Mouse (Mus musculus) MEL (cell line): ENCODE results near the gene Rab42. TPM values are rescaled to one million over a fixed set of nuclear protein-coding genes. Genes with fewer than 3 reads are reported as not detected.
A peak's percentile ranks its signal among the peaks of the same experiment; 100 is the strongest.

ENCODE experiments used
- DNase-seq: peaks from one replicate; pipeline ENCODE4 v3.0.0; 2011; ENCODE audit warnings: low read depth, low spot score
- H3K27ac ChIP-seq: 2 replicates; pipeline ENCODE4 v1.5.1; 2012; ENCODE audit warnings: low read depth, mild to moderate bottlenecking, control low read depth, low read length, moderate library complexity; ENCODE audit not compliant: control insufficient read depth
- H3K27me3 ChIP-seq, 2 experiments: fragments of 150-350 bp in 1 of 2; sonication (generic) in 1 of 2; 2 replicates each; pipeline ENCODE4 v1.6.1; 2012; ENCODE audit warnings: low read length in 2 of 2, mild to moderate bottlenecking in 2 of 2, improper control_type of control experiment in 1 of 2, moderate library complexity in 1 of 2; ENCODE audit not compliant: insufficient read depth in 2 of 2, control insufficient read depth in 1 of 2
- H3K36me3 ChIP-seq, 2 experiments: 2 replicates each; pipeline ENCODE4 v1.6.1; 2012 to 2014; ENCODE audit warnings: low read length in 2 of 2, improper control_type of control experiment in 1 of 2, inconsistent platforms in 1 of 2, mild to moderate bottlenecking in 1 of 2; ENCODE audit not compliant: insufficient read depth in 2 of 2, control insufficient read depth in 1 of 2
- H3K4me1 ChIP-seq, 2 experiments: fragments of 150-350 bp in 1 of 2; sonication (generic) in 1 of 2; 2 replicates each; pipeline ENCODE4 v1.6.1; 2012; ENCODE audit warnings: low read length in 2 of 2, improper control_type of control experiment in 1 of 2, mild to moderate bottlenecking in 1 of 2; ENCODE audit not compliant: insufficient read depth in 2 of 2, control insufficient read depth in 1 of 2
- H3K4me3 ChIP-seq, 2 experiments: fragments of 150-350 bp in 1 of 2; sonication (generic) in 1 of 2; 2 replicates each; pipeline ENCODE4 v1.5.1; 2012; ENCODE audit warnings: low read depth in 2 of 2, low read length in 2 of 2, mild to moderate bottlenecking in 2 of 2, moderate library complexity in 2 of 2, control low read depth in 1 of 2, improper control_type of control experiment in 1 of 2; ENCODE audit not compliant: control insufficient read depth in 1 of 2, insufficient read depth in 1 of 2
- H3K79me2 ChIP-seq: 2 replicates; pipeline ENCODE4 v1.6.1; 2012; ENCODE audit warnings: mild to moderate bottlenecking, low read length, moderate library complexity; ENCODE audit not compliant: control insufficient read depth, poor library complexity, insufficient read depth
- H3K9ac ChIP-seq: 2 replicates; pipeline ENCODE4 v1.6.1; 2012; ENCODE audit warnings: low read depth, mild to moderate bottlenecking, control low read depth, low read length, moderate library complexity; ENCODE audit not compliant: control insufficient read depth, poor library complexity, severe bottlenecking
- H3K9me3 ChIP-seq: fragments of 150-350 bp; sonication (generic); replicated peaks from 2 replicates; pipeline ENCODE4 v1.6.1; 2012; ENCODE audit warnings: mild to moderate bottlenecking, low read length, improper control_type of control experiment, moderate library complexity; ENCODE audit not compliant: insufficient read depth
- BHLHE40 ChIP-seq: IDR thresholded peaks from 2 replicates; pipeline ENCODE4 v1.6.1; 2012; ENCODE audit warnings: low read depth, mild to moderate bottlenecking, inconsistent platforms, low read length, improper control_type of control experiment, borderline replicate concordance
- CTCF ChIP-seq, 3 experiments: IDR thresholded peaks in 2 of 3; conservative IDR thresholded peaks in 1 of 3; 2 replicates each; pipeline ENCODE4 v1.5.1; 2011 to 2012; ENCODE audit warnings: low read length in 3 of 3, low read depth in 2 of 3, mild to moderate bottlenecking in 2 of 3, improper control_type of control experiment in 1 of 3, inconsistent platforms in 1 of 3, mixed read lengths in 1 of 3, moderate library complexity in 1 of 3; ENCODE audit not compliant: control insufficient read depth in 1 of 3, insufficient read depth in 1 of 3, poor library complexity in 1 of 3, severe bottlenecking in 1 of 3
- EP300 ChIP-seq, 2 experiments: IDR thresholded peaks; 2 replicates each; pipeline ENCODE4 v1.6.1; 2011; ENCODE audit warnings: improper control_type of control experiment in 2 of 2, low read length in 2 of 2, low read depth in 1 of 2, mild to moderate bottlenecking in 1 of 2
- ETS1 ChIP-seq: IDR thresholded peaks from 2 replicates; pipeline ENCODE4 v1.6.1; 2012; ENCODE audit warnings: low read depth, mild to moderate bottlenecking, inconsistent platforms, low read length, improper control_type of control experiment, moderate library complexity
- GABPA ChIP-seq: IDR thresholded peaks from 2 replicates; pipeline ENCODE4 v1.6.1; 2012; ENCODE audit warnings: low read depth, mild to moderate bottlenecking, inconsistent platforms, low read length, improper control_type of control experiment, moderate library complexity
- GATA1 ChIP-seq: IDR thresholded peaks from 2 replicates; pipeline ENCODE4 v1.6.1; 2011; ENCODE audit warnings: low read depth, low read length, improper control_type of control experiment
- MAFK ChIP-seq: IDR thresholded peaks from 2 replicates; pipeline ENCODE4 v1.6.1; 2011; ENCODE audit warnings: low read depth, mild to moderate bottlenecking, low read length, improper control_type of control experiment, borderline replicate concordance
- MAZ ChIP-seq: IDR thresholded peaks from 2 replicates; pipeline ENCODE4 v1.6.1; 2012; ENCODE audit warnings: low read depth, mild to moderate bottlenecking, inconsistent platforms, low read length, improper control_type of control experiment
- POLR2AphosphoS2 ChIP-seq: IDR thresholded peaks from 2 replicates; pipeline ENCODE4 v1.6.1; 2011; ENCODE audit warnings: low read length, improper control_type of control experiment
- SIN3A ChIP-seq: IDR thresholded peaks from 2 replicates; pipeline ENCODE4 v1.6.1; 2012; ENCODE audit warnings: low read length, improper control_type of control experiment, inconsistent platforms
- SMC3 ChIP-seq: IDR thresholded peaks from 2 replicates; pipeline ENCODE4 v1.6.1; 2011; ENCODE audit warnings: low read depth, low read length, improper control_type of control experiment
- USF2 ChIP-seq, 2 experiments: IDR thresholded peaks; 2 replicates each; pipeline ENCODE4 v1.6.1; 2011 to 2012; ENCODE audit warnings: improper control_type of control experiment in 2 of 2, low read length in 2 of 2, borderline replicate concordance in 1 of 2, inconsistent platforms in 1 of 2, low read depth in 1 of 2, mild to moderate bottlenecking in 1 of 2; ENCODE audit not compliant: insufficient read depth in 1 of 2
- ZKSCAN1 ChIP-seq: IDR thresholded peaks from 2 replicates; pipeline ENCODE4 v1.6.1; 2012; ENCODE audit warnings: low read depth, mild to moderate bottlenecking, inconsistent platforms, low read length, improper control_type of control experiment, moderate library complexity
- ZMIZ1 ChIP-seq: IDR thresholded peaks from 2 replicates; pipeline ENCODE4 v1.6.1; 2012; ENCODE audit warnings: low read depth, mild to moderate bottlenecking, inconsistent platforms, low read length, improper control_type of control experiment, moderate library complexity
- ZNF384 ChIP-seq: IDR thresholded peaks from 2 replicates; pipeline ENCODE4 v1.6.1; 2012; ENCODE audit warnings: low read depth, mild to moderate bottlenecking, inconsistent platforms, low read length, improper control_type of control experiment
- polyA plus RNA-seq, 2 experiments: library from polyadenylated mRNA; stranded (reverse) in 1 of 2; unstranded in 1 of 2; fragments of >175 nt in 1 of 2; fragments of >200 nt in 1 of 2; gene quantifications; 2 replicates each; pipeline versions ENCODE4 v1.2.1 to v1.2.4; 2012; ENCODE audit warnings: low replicate concordance in 2 of 2, low read depth in 1 of 2; ENCODE audit not compliant: insufficient read length in 2 of 2, insufficient read depth in 1 of 2, missing spikeins in 1 of 2
- total RNA-seq: library from RNA; depleted of rRNA; stranded (reverse); fragments of 300-350 nt; gene quantifications from 2 replicates; pipeline ENCODE4 v1.2.3, GENCODE M21; 2012; rRNA removed

Gene Rab42
- total and polyA plus RNA-seq, 3 experiments = 0.40 to 0.85 TPM; not detected in 1

DNA sequence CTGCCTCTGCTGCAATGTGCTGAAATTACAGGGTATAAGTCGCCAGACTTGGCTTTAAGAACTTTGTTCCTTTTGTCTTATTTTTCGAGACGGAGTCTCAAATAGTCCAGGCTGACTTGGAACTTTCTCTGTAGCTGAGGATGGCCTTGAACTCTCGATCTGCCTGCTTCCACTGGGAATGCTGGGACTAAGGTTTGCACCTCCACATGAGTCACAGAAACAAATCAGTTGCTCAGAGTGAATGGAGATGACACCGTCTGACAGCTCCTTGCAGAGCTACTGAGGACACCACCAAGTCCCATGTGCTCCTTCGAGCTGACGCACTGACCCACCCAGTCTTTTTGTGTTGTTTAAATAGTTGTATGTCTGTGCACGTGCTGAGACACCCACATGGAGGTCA, 50.1 kb downstream of the Rab42 start:
- Histone ChIP-seq H3K4me3 (no peak overlapping the region), H3K9me3 (no peaks in the 10 kb centered on the region), H3K79me2 (peaks cover 13% of the 10 kb centered on the region), H3K36me3 (peaks cover 0 to 14% of the 10 kb centered on the region in 2 experiments; a peak in 2 of 4 replicates), H3K27me3 (no peaks in the 10 kb centered on the region), H3K27ac (peak overlapping the region; percentile 6; the same call in 1 of the 2 replicates), H3K9ac (no peak overlapping the region), H3K4me1 (peaks cover 3 to 18% of the 10 kb centered on the region in 2 experiments)
- no peak for DNase-seq
- TF ChIP-seq SMC3 = no peak
- no peak for TF ChIP-seq BHLHE40
- no peak for TF ChIP-seq GATA1
- no peak for TF ChIP-seq ZKSCAN1
- TF ChIP-seq SIN3A = no peak
- no peak for TF ChIP-seq EP300 (IDR thresholded peaks at IDR 0.05; ENCODE audit: low read depth in 1 of 2, low read length in 2 of 2)
- no peak for TF ChIP-seq USF2 (IDR thresholded peaks at IDR 0.05; ENCODE audit: borderline replicate concordance in 1 of 2, insufficient read depth in 1 of 2, low read depth in 1 of 2, low read length in 2 of 2)
- no peak for TF ChIP-seq GABPA
- no peak for TF ChIP-seq MAZ
- no peak for TF ChIP-seq POLR2AphosphoS2
- no peak for TF ChIP-seq ZMIZ1
- no peak for TF ChIP-seq ETS1
- TF ChIP-seq CTCF (IDR thresholded peaks at IDR 0.05 in 2 of 3, conservative IDR thresholded peaks at IDR 0.05 in 1 of 3; ENCODE audit: control insufficient read depth in 1 of 3, insufficient read depth in 1 of 3, low read depth in 2 of 3, low read length in 3 of 3, poor library complexity in 1 of 3, severe bottlenecking in 1 of 3) = no peak
- no peak for TF ChIP-seq MAFK
- no peak for TF ChIP-seq ZNF384

Other genes with a start within 250 kb of the Rab42 start
- 0.29 and 0.46 TPM in 2 replicates for gene Gm10300, start 228.7 kb downstream of the Rab42 start, total RNA-seq
- gene Gm10300, start 228.7 kb downstream of the Rab42 start, polyA plus RNA-seq = under 1 TPM in 1 of 2 experiments, not detected in 1; 0.18 TPM
- gene Epb41, start 228.1 kb downstream of the Rab42 start, total RNA-seq = 36.5 and 41.9 TPM in 2 replicates
- gene Epb41, start 228.1 kb downstream of the Rab42 start, polyA plus RNA-seq = 100 to 1,000 TPM in 1 of 2 experiments, 10 to 100 TPM in 1; 44.3 to 115 TPM
- gene Oprd1, start 158.9 kb downstream of the Rab42 start, total RNA-seq = not detected in 2 replicates
- gene Oprd1, start 158.9 kb downstream of the Rab42 start, polyA plus RNA-seq = under 1 TPM in 1 of 2 experiments, not detected in 1; 0.01 TPM
- 78.2 and 80.4 TPM in 2 replicates for gene Ythdf2, start 91.1 kb downstream of the Rab42 start, total RNA-seq
- 100 to 1,000 TPM; 103 to 979 TPM for gene Ythdf2, start 91.1 kb downstream of the Rab42 start, polyA plus RNA-seq
- 9.9 and 12.0 TPM in 2 replicates for gene Gmeb1, start 41.8 kb downstream of the Rab42 start, total RNA-seq
- 10 to 100 TPM in 1 of 2 experiments, not detected in 1; 29.6 TPM for gene Gmeb1, start 41.8 kb downstream of the Rab42 start, polyA plus RNA-seq
- 56.7 and 62.6 TPM in 2 replicates for gene Taf12, start 29.0 kb downstream of the Rab42 start, total RNA-seq
- 10 to 100 TPM in 1 of 2 experiments, not detected in 1; 76.4 TPM for gene Taf12, start 29.0 kb downstream of the Rab42 start, polyA plus RNA-seq
- gene Trnau1ap, start 26.2 kb upstream of the Rab42 start, total RNA-seq = 110 and 117 TPM in 2 replicates
- gene Trnau1ap, start 26.2 kb upstream of the Rab42 start, polyA plus RNA-seq = 100 to 1,000 TPM in 1 of 2 experiments, not detected in 1; 102 TPM
- 137 and 147 TPM in 2 replicates for gene Rcc1, start 50.2 kb upstream of the Rab42 start, total RNA-seq
- 100 to 1,000 TPM in 1 of 2 experiments, 10 to 100 TPM in 1; 83.6 to 186 TPM for gene Rcc1, start 50.2 kb upstream of the Rab42 start, polyA plus RNA-seq
- 5.6 and 7.2 TPM in 2 replicates for gene Phactr4, start 119.1 kb upstream of the Rab42 start, total RNA-seq
- gene Phactr4, start 119.1 kb upstream of the Rab42 start, polyA plus RNA-seq = 10 to 100 TPM; 28.7 to 79.5 TPM
- 26.8 and 32.9 TPM in 2 replicates for gene Med18, start 160.5 kb upstream of the Rab42 start, total RNA-seq
- gene Med18, start 160.5 kb upstream of the Rab42 start, polyA plus RNA-seq = 10 to 100 TPM in 1 of 2 experiments, not detected in 1; 13.4 TPM
- gene Sesn2, start 207.1 kb upstream of the Rab42 start, total RNA-seq = 9.6 and 38.3 TPM in 2 replicates
- 10 to 100 TPM in 1 of 2 experiments, not detected in 1; 27.5 TPM for gene Sesn2, start 207.1 kb upstream of the Rab42 start, polyA plus RNA-seq
- 492 and 730 TPM in 2 replicates for gene Atpif1, start 230.3 kb upstream of the Rab42 start, total RNA-seq
- gene Atpif1, start 230.3 kb upstream of the Rab42 start, polyA plus RNA-seq = 100 to 1,000 TPM in 1 of 2 experiments, not detected in 1; 566 TPM
- 110 and 115 TPM in 2 replicates for gene Dnajc8, start 232.2 kb upstream of the Rab42 start, total RNA-seq
- gene Dnajc8, start 232.2 kb upstream of the Rab42 start, polyA plus RNA-seq = 100 to 1,000 TPM in 1 of 2 experiments, not detected in 1; 246 TPM